Comparison of ENCODE assay signal across 9 mouse cellular contexts in the genomic region with DNA sequence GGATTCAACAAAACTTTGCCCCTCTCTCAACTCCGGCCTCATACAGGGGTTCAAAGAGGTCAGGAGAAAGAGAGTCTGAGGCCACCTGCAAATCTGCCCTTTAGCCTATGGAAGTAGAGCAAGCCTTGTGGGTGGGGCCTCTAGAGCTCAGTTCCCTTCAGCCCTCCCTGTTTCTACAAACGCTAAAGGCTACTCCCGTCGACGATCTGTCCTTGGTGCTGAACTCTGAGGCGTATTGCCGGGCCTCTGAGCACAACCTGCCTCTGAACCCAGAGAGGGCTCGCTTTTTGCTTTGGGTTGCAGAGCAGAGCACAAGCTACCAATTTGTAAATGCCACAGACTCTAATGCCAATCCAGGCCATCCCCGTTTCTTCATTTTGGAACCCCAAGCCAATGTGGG. TPM values are rescaled to one million over a fixed set of nuclear protein-coding genes. Genes with fewer than 3 reads are reported as not detected.
DNase-seq lines count a peak whose midpoint lies in the region; ATAC-seq and TF ChIP-seq lines count a peak whose summit lies in the region.
"Had no signal": no experiment of that assay in that cellular context is flagged by ENCODE, and none has a peak within 500 bp of the region (broad histone marks: within the 10 kb centered on the region; RNA-seq: fewer than 3 reads in every experiment).

No protein-coding gene starts in this region.

- no peak overlapping the region for H3K9ac ChIP-seq in hindbrain, embryonic 11.5 days (ENCODE audit: low read depth, low read length)
- H3K9ac ChIP-seq in midbrain, postnatal 0 days (replicated peaks; ENCODE audit: low read length, poor library complexity, severe bottlenecking) = peak overlapping the region; percentile 87; the same call in 1 of the 2 replicates
- H3K9ac ChIP-seq: lung, embryonic 15.5 days had no signal

- H3K27me3 ChIP-seq in hindbrain, embryonic 11.5 days (ENCODE audit: control insufficient read depth, insufficient read depth, low read length) = peaks cover 36% of the 10 kb centered on the region
- no peaks in the 10 kb centered on the region for H3K27me3 ChIP-seq in midbrain, postnatal 0 days (ENCODE audit: insufficient read depth, low read length)

- H3K4me3 ChIP-seq in left cerebral cortex, adult 2 months = peak overlapping the region; percentile 56
- H3K4me3 ChIP-seq in hindbrain, embryonic 11.5 days (ENCODE audit: low read depth, low read length) = no peak overlapping the region
- H3K4me3 ChIP-seq in midbrain, postnatal 0 days (ENCODE audit: low read depth, low read length) = peak overlapping the region; percentile 61; the same call in 1 of the 2 replicates
- H3K4me3 ChIP-seq: lung, embryonic 15.5 days had no signal

- 10% methylated on average over 9 of the region's 9 CpGs for WGBS in hindbrain, embryonic 11.5 days
- 13% methylated on average over 9 of the region's 9 CpGs for WGBS in midbrain, postnatal 0 days

- no peak overlapping the region for H3K4me2 ChIP-seq in hindbrain, embryonic 11.5 days (replicated peaks; ENCODE audit: low read depth, low read length)
- peak overlapping the region; percentile 86 for H3K4me2 ChIP-seq in midbrain, postnatal 0 days (ENCODE audit: low read depth, low read length, poor library complexity, severe bottlenecking)
- H3K4me2 ChIP-seq: lung, embryonic 15.5 days had no signal

- H3K36me3 ChIP-seq in hindbrain, embryonic 11.5 days (ENCODE audit: control insufficient read depth, insufficient read depth, low read length) = 0 out of 2 replicates have a peak, but pooled peaks cover 2% of the 10 kb centered on the region
- H3K36me3 ChIP-seq in midbrain, postnatal 0 days (ENCODE audit: insufficient read depth, low read length) = peaks cover 7% of the 10 kb centered on the region; the same call in 1 of the 2 replicates
- H3K36me3 ChIP-seq: lung, embryonic 15.5 days had no signal

- H3K27ac ChIP-seq in left cerebral cortex, adult 2 months = peak overlapping the region; percentile 40; the same call in 1 of the 2 replicates
- H3K27ac ChIP-seq in hindbrain, embryonic 11.5 days (ENCODE audit: low read depth, low read length) = no peak overlapping the region
- 0 out of 2 replicates have a peak overlapping the region, but pooled peaks have one; percentile 96 for H3K27ac ChIP-seq in midbrain, postnatal 0 days (ENCODE audit: low read depth, low read length)
- H3K27ac ChIP-seq: lung, embryonic 15.5 days had no signal

- ATAC-seq in hindbrain, embryonic 11.5 days (ENCODE audit: low FRiP score) = no peak
- no peak for ATAC-seq in midbrain, postnatal 0 days (ENCODE audit: low FRiP score)

- no peak for DNase-seq in left cerebral cortex, adult 2 months (ENCODE audit: extremely low spot score in 1 of 2, low spot score in 2 of 2)
- no peak for DNase-seq in left cerebral cortex, adult 8-10 months (ENCODE audit: low spot score in 2 of 2)
- DNase-seq in adipocyte (ENCODE audit: low spot score) = peak; percentile 87
- DNase-seq in hindbrain, embryonic 11.5 days (ENCODE audit: low spot score) = peak; percentile 56
- DNase-seq in midbrain, postnatal 0 days (ENCODE audit: low spot score) = no peak
- no peak for DNase-seq in gastrocnemius, adult 18-20 months (ENCODE audit: low spot score)
- DNase-seq in gastrocnemius, postnatal 10 days = no peak
- DNase-seq in spleen, adult 12 weeks (ENCODE audit: low spot score) = no peak

- no peaks in the 10 kb centered on the region; the same call in 1 of the 2 replicates for H3K9me3 ChIP-seq in hindbrain, embryonic 11.5 days (ENCODE audit: control insufficient read depth, low read length)
- no peaks in the 10 kb centered on the region for H3K9me3 ChIP-seq in midbrain, postnatal 0 days (ENCODE audit: low read length)
- H3K9me3 ChIP-seq: lung, embryonic 15.5 days had no signal

- H3K4me1 ChIP-seq in hindbrain, embryonic 11.5 days (replicated peaks; ENCODE audit: control insufficient read depth, insufficient read depth, low read length) = peaks cover 4% of the 10 kb centered on the region
- H3K4me1 ChIP-seq in midbrain, postnatal 0 days (ENCODE audit: insufficient read depth, low read length) = peaks cover 7% of the 10 kb centered on the region; the same call in 1 of the 2 replicates
- H3K4me1 ChIP-seq: lung, embryonic 15.5 days had no signal

- TF ChIP-seq CTCF in left cerebral cortex, adult 2 months (IDR thresholded peaks at IDR 0.05) = no peak
- no peak for TF ChIP-seq CTCF in midbrain, postnatal 0 days (IDR thresholded peaks at IDR 0.05)

- intact Hi-C loops in left cerebral cortex, adult 2 months (cut with DNase I) = loop anchor here (1.0 kb wide), 1 partner anchor 17 kb away; no protein-coding TSS in a partner anchor

RNA-seq across cellular contexts. Expression of gene Ncan, which starts 3.1 kb away (rescaled TPM):
- total RNA-seq in left cerebral cortex, adult 2 months (2021) = 100 to 1,000 TPM; 175 to 186 TPM
- 100 to 1,000 TPM; 143 to 155 (median 147) TPM for total RNA-seq in left cerebral cortex, adult 8-10 months (2022)
- polyA plus RNA-seq in hindbrain, embryonic 11.5 days (2014; fragmentation: Nextera tagmentation; extraction: Ambion mirVana) = 71.3 and 74.5 TPM in 2 replicates
- 440 and 447 TPM in 2 replicates for total RNA-seq in midbrain, postnatal 0 days (2014; rRNA removed)
- 202 and 210 TPM in 2 replicates for polyA plus RNA-seq in midbrain, postnatal 0 days (2015; fragmentation: Nextera tagmentation; extraction: Ambion mirVana)
- not detected for total RNA-seq in gastrocnemius, adult 18-20 months (2021)
- under 1 TPM; 0.61 to 0.81 TPM for total RNA-seq in gastrocnemius, postnatal 10 days (2021)

RNA-seq across cellular contexts. Expression of gene Nr2c2ap, which starts 13.5 kb away (rescaled TPM):
- total RNA-seq in left cerebral cortex, adult 2 months (2021) = 10 to 100 TPM; 20.7 to 22.0 TPM
- total RNA-seq in left cerebral cortex, adult 8-10 months (2022) = 10 to 100 TPM; 23.8 to 29.4 (median 26.5) TPM
- 16.7 and 19.2 TPM in 2 replicates for polyA plus RNA-seq in hindbrain, embryonic 11.5 days (2014; fragmentation: Nextera tagmentation; extraction: Ambion mirVana)
- total RNA-seq in midbrain, postnatal 0 days (2014; rRNA removed) = 5.4 and 7.7 TPM in 2 replicates
- 42.1 and 44.1 TPM in 2 replicates for polyA plus RNA-seq in midbrain, postnatal 0 days (2015; fragmentation: Nextera tagmentation; extraction: Ambion mirVana)
- total RNA-seq in gastrocnemius, adult 18-20 months (2021) = 1 to 10 TPM; 4.5 to 4.9 TPM
- 1 to 10 TPM; 6.3 to 7.1 TPM for total RNA-seq in gastrocnemius, postnatal 10 days (2021)

RNA-seq across cellular contexts. Expression of gene Rfxank, which starts 21.3 kb away (rescaled TPM):
- 10 to 100 TPM; 13.1 to 14.2 TPM for total RNA-seq in left cerebral cortex, adult 2 months (2021)
- total RNA-seq in left cerebral cortex, adult 8-10 months (2022) = 10 to 100 TPM; 15.1 to 19.6 (median 16.4) TPM
- 10.9 and 14.6 TPM in 2 replicates for polyA plus RNA-seq in hindbrain, embryonic 11.5 days (2014; fragmentation: Nextera tagmentation; extraction: Ambion mirVana)
- total RNA-seq in midbrain, postnatal 0 days (2014; rRNA removed) = 9.8 and 12.3 TPM in 2 replicates
- polyA plus RNA-seq in midbrain, postnatal 0 days (2015; fragmentation: Nextera tagmentation; extraction: Ambion mirVana) = 7.4 and 9.3 TPM in 2 replicates
- total RNA-seq in gastrocnemius, adult 18-20 months (2021) = 1 to 10 TPM; 7.4 to 9.1 TPM
- total RNA-seq in gastrocnemius, postnatal 10 days (2021) = 10 to 100 TPM in 1 of 2 experiments, 1 to 10 TPM in 1; 8.2 to 10.1 TPM

RNA-seq across cellular contexts. Expression of gene Borcs8, which starts 21.7 kb away (rescaled TPM):
- total RNA-seq in left cerebral cortex, adult 2 months (2021) = 10 to 100 TPM; 46.6 to 47.9 TPM
- total RNA-seq in left cerebral cortex, adult 8-10 months (2022) = 10 to 100 TPM; 36.6 to 48.0 (median 42.9) TPM
- 48.4 and 49.0 TPM in 2 replicates for polyA plus RNA-seq in hindbrain, embryonic 11.5 days (2014; fragmentation: Nextera tagmentation; extraction: Ambion mirVana)
- total RNA-seq in midbrain, postnatal 0 days (2014; rRNA removed) = 91.1 and 98.3 TPM in 2 replicates
- polyA plus RNA-seq in midbrain, postnatal 0 days (2015; fragmentation: Nextera tagmentation; extraction: Ambion mirVana) = 49.8 and 58.6 TPM in 2 replicates
- total RNA-seq in gastrocnemius, adult 18-20 months (2021) = 10 to 100 TPM; 13.4 to 15.0 TPM
- total RNA-seq in gastrocnemius, postnatal 10 days (2021) = 10 to 100 TPM; 17.0 to 23.9 TPM

RNA-seq across cellular contexts. Expression of gene Mef2b, which starts 21.9 kb away (rescaled TPM):
- under 1 TPM in 1 of 2 experiments, not detected in 1; 0.36 TPM for total RNA-seq in left cerebral cortex, adult 2 months (2021)
- total RNA-seq in left cerebral cortex, adult 8-10 months (2022) = under 1 TPM in 2 of 4 experiments, not detected in 2; 0.27 to 0.58 TPM
- polyA plus RNA-seq in hindbrain, embryonic 11.5 days (2014; fragmentation: Nextera tagmentation; extraction: Ambion mirVana) = 0.28 and 0.32 TPM in 2 replicates
- 0.55 and 1.1 TPM in 2 replicates for total RNA-seq in midbrain, postnatal 0 days (2014; rRNA removed)
- 1.5 TPM in 2 replicates for polyA plus RNA-seq in midbrain, postnatal 0 days (2015; fragmentation: Nextera tagmentation; extraction: Ambion mirVana)
- total RNA-seq in gastrocnemius, adult 18-20 months (2021) = under 1 TPM; 0.23 to 0.28 TPM
- under 1 TPM; 0.35 to 0.45 TPM for total RNA-seq in gastrocnemius, postnatal 10 days (2021)

Comparison
In these comparisons a context has a peak if more than half of its experiments do, and no peak if none do; other contexts are left out.
1. DNase-seq: peak in adipocyte (single experiment) and hindbrain, embryonic 11.5 days (single experiment); none in left cerebral cortex, adult 2 months (0 of 2), left cerebral cortex, adult 8-10 months (0 of 2), midbrain, postnatal 0 days (single experiment), gastrocnemius, adult 18-20 months (single experiment), gastrocnemius, postnatal 10 days (single experiment) and spleen, adult 12 weeks (single experiment).
2. RNA of gene Ncan, which starts 3.1 kb away (total RNA-seq): 440 to 447 TPM in midbrain, postnatal 0 days, 175 to 186 TPM in left cerebral cortex, adult 2 months and 143 to 155 TPM in left cerebral cortex, adult 8-10 months; 0.61 to 0.81 TPM in gastrocnemius, postnatal 10 days and not detected in gastrocnemius, adult 18-20 months; every median in the first group is over 10 times any median in the second.